Mouse (Mus musculus): Measurements from ENCODE around the gene Auts2. TPM values are rescaled to one million over a fixed set of nuclear protein-coding genes. Genes with fewer than 3 reads are reported as not detected.
A peak's percentile ranks its signal among the peaks of the same experiment; 100 is the strongest.

The Auts2 gene
- polyA plus RNA-seq, 1 experiment = 39.0 TPM

DNA sequence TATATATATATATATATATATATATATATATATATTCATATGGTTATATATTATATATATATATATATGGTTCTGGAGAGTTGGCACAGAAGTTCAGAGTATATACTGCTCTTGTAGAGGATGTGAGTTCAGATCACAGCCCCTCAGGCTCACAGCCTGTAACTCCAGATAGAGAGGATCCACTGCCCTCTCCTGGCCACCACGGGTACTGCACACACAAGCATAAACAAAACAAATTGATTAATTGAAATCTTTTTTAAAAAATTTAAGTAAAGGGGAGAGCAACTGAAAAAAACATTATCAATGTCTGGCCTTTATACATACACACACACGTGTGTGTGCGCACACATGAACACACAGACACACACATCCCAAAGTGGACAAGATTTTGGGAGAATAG lies 1120.4 kb downstream of the Auts2 start:
- Histone ChIP-seq H3K4me3 (replicated peaks; ENCODE audit: insufficient read depth, low read depth, low read length) (no peak overlapping the region), H3K27me3 (ENCODE audit: control insufficient read depth, insufficient read depth, low read length) (no peaks in the 10 kb centered on the region), H3K27ac (ENCODE audit: insufficient read depth, low read length) (no peak overlapping the region), H3K4me1 (ENCODE audit: control insufficient read depth, insufficient read depth, low read length) (no peaks in the 10 kb centered on the region)
- TF ChIP-seq CTCF (IDR thresholded peaks at IDR 0.05; ENCODE audit: borderline replicate concordance, insufficient read depth, low read depth, low read length) = peak; percentile 30; the same call in 1 of the 2 replicates
- no peak for TF ChIP-seq POLR2A (IDR thresholded peaks at IDR 0.05; ENCODE audit: borderline replicate concordance, insufficient read depth, low read length)
- WGBS = 84% methylated on average over 3 of the region's 3 CpGs
- no peak for DNase-seq

GRCm38 (mm10) chr5:131420406-131420805 lies 1122.7 kb downstream of the Auts2 start:
- WGBS = 69% methylated on average over 2 of the region's 2 CpGs
- no peaks in the 10 kb centered on the region for H3K27me3 ChIP-seq (ENCODE audit: control insufficient read depth, insufficient read depth, low read length)
- no peaks in the 10 kb centered on the region for H3K4me1 ChIP-seq (ENCODE audit: control insufficient read depth, insufficient read depth, low read length)
- no peak overlapping the region for H3K27ac ChIP-seq (ENCODE audit: insufficient read depth, low read length)
- no peak for DNase-seq
- TF ChIP-seq POLR2A (IDR thresholded peaks at IDR 0.05; ENCODE audit: borderline replicate concordance, insufficient read depth, low read length) = no peak
- no peak for TF ChIP-seq CTCF (IDR thresholded peaks at IDR 0.05; ENCODE audit: borderline replicate concordance, insufficient read depth, low read depth, low read length)
- no peak overlapping the region for H3K4me3 ChIP-seq (replicated peaks; ENCODE audit: insufficient read depth, low read depth, low read length)

DNA sequence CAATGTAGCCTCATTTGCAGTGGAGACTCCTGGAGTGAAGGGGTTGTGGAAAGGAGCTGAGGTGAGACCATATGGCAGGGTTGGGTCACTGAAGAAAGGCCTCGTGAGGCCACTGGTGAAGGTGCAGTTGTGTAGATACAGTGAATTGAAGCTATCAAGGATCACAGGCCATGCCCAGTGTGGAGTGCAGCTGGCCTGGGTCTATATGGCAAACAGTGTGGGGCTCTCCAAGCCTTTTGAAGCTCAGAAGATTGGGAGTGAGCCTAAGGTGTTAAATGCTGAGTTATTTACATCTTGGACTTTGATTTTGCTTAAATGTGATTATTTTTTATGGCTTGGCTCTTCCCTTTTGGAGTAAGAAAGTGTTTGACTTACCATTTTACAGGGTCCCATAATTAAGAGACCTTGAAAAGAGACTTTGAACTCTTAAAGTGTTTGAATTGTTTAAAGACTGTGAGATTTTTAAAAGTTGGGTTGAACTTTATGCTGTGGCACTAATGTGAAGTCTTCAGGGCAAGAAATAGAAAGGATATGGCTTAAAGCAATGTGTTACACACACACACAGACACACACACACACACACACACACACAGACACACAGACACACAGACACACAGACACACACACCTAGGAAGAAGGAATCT lies 1127.1 kb downstream of the Auts2 start:
- no peak overlapping the region for H3K4me3 ChIP-seq (replicated peaks; ENCODE audit: insufficient read depth, low read depth, low read length)
- WGBS = 72% methylated on average over 1 of the region's 1 CpGs
- no peaks in the 10 kb centered on the region for H3K4me1 ChIP-seq (ENCODE audit: control insufficient read depth, insufficient read depth, low read length)
- TF ChIP-seq POLR2A (IDR thresholded peaks at IDR 0.05; ENCODE audit: borderline replicate concordance, insufficient read depth, low read length) (no peak), CTCF (IDR thresholded peaks at IDR 0.05; ENCODE audit: borderline replicate concordance, insufficient read depth, low read depth, low read length) (no peak)
- no peaks in the 10 kb centered on the region for H3K27me3 ChIP-seq (ENCODE audit: control insufficient read depth, insufficient read depth, low read length)
- H3K27ac ChIP-seq (ENCODE audit: insufficient read depth, low read length) = no peak overlapping the region
- DNase-seq = no peak

DNA sequence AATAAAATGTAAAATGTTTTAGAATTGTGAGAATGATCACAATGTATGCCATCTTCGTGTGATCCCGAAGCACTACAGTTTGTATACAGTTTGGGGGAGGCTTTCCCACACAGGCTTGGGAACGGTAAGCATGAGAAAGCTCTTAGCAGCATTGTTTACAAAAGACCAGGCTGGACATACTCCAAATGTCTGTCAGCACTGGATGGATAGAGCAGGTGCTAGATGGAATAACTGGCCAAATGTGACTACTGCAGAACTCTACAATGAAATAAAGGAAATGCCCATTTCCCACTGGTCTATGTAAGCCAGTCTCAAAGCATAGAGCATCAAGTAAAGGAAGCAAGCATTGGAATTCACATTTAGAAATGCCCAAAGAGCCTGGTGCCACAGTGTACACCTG lies 1144.9 kb downstream of the Auts2 start:
- no peak for TF ChIP-seq CTCF (IDR thresholded peaks at IDR 0.05; ENCODE audit: borderline replicate concordance, insufficient read depth, low read depth, low read length)
- TF ChIP-seq POLR2A (IDR thresholded peaks at IDR 0.05; ENCODE audit: borderline replicate concordance, insufficient read depth, low read length) = no peak

DNA sequence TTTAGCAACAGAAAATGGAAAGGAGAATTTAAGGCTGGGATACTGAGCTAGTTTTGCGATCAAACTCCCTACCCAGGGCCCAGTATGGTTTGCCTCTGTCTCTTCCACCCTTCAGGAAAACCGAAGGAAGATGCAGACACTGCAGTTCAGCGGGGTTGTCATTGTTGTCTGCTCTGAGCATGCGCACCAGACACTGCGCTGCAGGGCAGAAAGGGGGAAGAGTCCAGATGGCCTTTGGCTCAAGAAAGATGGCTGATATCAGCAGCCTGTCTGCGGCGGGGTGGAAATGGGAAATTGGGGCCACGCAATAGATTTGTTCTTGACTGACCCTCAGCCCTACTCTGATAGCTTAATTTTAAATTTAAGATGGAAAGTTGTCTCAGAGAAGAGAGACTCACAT lies 1147.4 kb downstream of the Auts2 start:
- Histone ChIP-seq H3K4me3 (replicated peaks; ENCODE audit: insufficient read depth, low read depth, low read length) (no peak overlapping the region), H3K27me3 (ENCODE audit: control insufficient read depth, insufficient read depth, low read length) (no peaks in the 10 kb centered on the region), H3K27ac (ENCODE audit: insufficient read depth, low read length) (no peak overlapping the region), H3K4me1 (ENCODE audit: control insufficient read depth, insufficient read depth, low read length) (peaks cover 4% of the 10 kb centered on the region; the same call in 1 of the 2 replicates)
- WGBS = 49% methylated on average over 8 of the region's 8 CpGs
- peak; percentile 49 to 58 for DNase-seq
- no peak for TF ChIP-seq POLR2A (IDR thresholded peaks at IDR 0.05; ENCODE audit: borderline replicate concordance, insufficient read depth, low read length)
- no peak for TF ChIP-seq CTCF (IDR thresholded peaks at IDR 0.05; ENCODE audit: borderline replicate concordance, insufficient read depth, low read depth, low read length)

More for the DNA sequence above, 1144.9 kb downstream of the Auts2 start:
- Histone ChIP-seq H3K27ac (ENCODE audit: insufficient read depth, low read length) (no peak overlapping the region), H3K4me1 (ENCODE audit: control insufficient read depth, insufficient read depth, low read length) (peaks cover 4% of the 10 kb centered on the region; the same call in 1 of the 2 replicates), H3K4me3 (replicated peaks; ENCODE audit: insufficient read depth, low read depth, low read length) (no peak overlapping the region), H3K27me3 (ENCODE audit: control insufficient read depth, insufficient read depth, low read length) (no peaks in the 10 kb centered on the region)
- DNase-seq = peak in 1 of 2 experiments; percentile 5
- 55% methylated on average over 3 of the region's 3 CpGs for WGBS

All from cerebellum, adult 2 months (tissue).